Mouse (Mus musculus) limb, embryonic 11.5 days (tissue): Measurements from ENCODE around the gene Agpat4. TPM values are rescaled to one million over a fixed set of nuclear protein-coding genes. Genes with fewer than 3 reads are reported as not detected.

Experiments used
- ATAC-seq: fragments of 200-750 bp; cut with Nextera tagmentation; 2 replicates; pipeline ENCODE4 v1.8.0; 2017; ENCODE audit warnings: low read depth; ENCODE audit not compliant: insufficient number of reproducible peaks, low FRiP score, low TSS enrichment
- DNase-seq: peaks from one replicate; pipeline ENCODE4 v3.0.0-alpha.2; 2015; ENCODE audit warnings: low spot score
- H3K27ac ChIP-seq: fragments of 300-500 bp; sonication (generic); replicated peaks from 2 replicates; pipeline ENCODE4 v1.5.1; 2014; ENCODE audit warnings: low read depth, mild to moderate bottlenecking, low read length
- H3K27me3 ChIP-seq: fragments of 300-500 bp; sonication (generic); 2 replicates; pipeline ENCODE4 v1.6.1; 2014; ENCODE audit warnings: mild to moderate bottlenecking, low read length, mixed read lengths; ENCODE audit not compliant: control insufficient read depth, insufficient read depth
- H3K36me3 ChIP-seq: fragments of 300-500 bp; sonication (generic); 2 replicates; pipeline ENCODE4 v1.6.1; 2014; ENCODE audit warnings: mild to moderate bottlenecking, low read length, moderate library complexity, mixed read lengths; ENCODE audit not compliant: control insufficient read depth, insufficient read depth
- H3K4me1 ChIP-seq: fragments of 300-500 bp; sonication (generic); 2 replicates; pipeline ENCODE4 v1.6.1; 2014; ENCODE audit warnings: low read length, mixed read lengths; ENCODE audit not compliant: control insufficient read depth, insufficient read depth
- H3K4me2 ChIP-seq: fragments of 300-500 bp; sonication (generic); 2 replicates; pipeline ENCODE4 v1.6.1; 2014; ENCODE audit warnings: low read depth, mild to moderate bottlenecking, moderate library complexity; ENCODE audit not compliant: severe bottlenecking
- H3K4me3 ChIP-seq: fragments of 300-500 bp; sonication (generic); 2 replicates; pipeline ENCODE4 v1.5.1; 2014; ENCODE audit warnings: low read depth, low read length
- H3K9ac ChIP-seq: fragments of 300-500 bp; sonication (generic); 2 replicates; pipeline ENCODE4 v1.6.1; 2014; ENCODE audit warnings: mild to moderate bottlenecking, low read length
- H3K9me3 ChIP-seq: fragments of 300-500 bp; sonication (generic); 2 replicates; pipeline ENCODE4 v1.6.1; 2016; ENCODE audit warnings: low read length; ENCODE audit not compliant: control insufficient read depth
- WGBS: fragments of 180-500 bp; shearing (Covaris S2); extraction: QIAGEN DNeasy Blood & Tissue Kit; methylation state at CpG from one replicate; pipeline ENCODE4 v1.1.7; 2014; 5-methylcytosine and 5-hydroxymethylcytosine counted together
- polyA plus RNA-seq: library from polyadenylated mRNA; unstranded; fragments of >200 nt; fragmentation: Nextera tagmentation; extraction: Ambion mirVana; gene quantifications from 2 replicates; pipeline ENCODE4 v1.2.1, GENCODE M21; 2014

Gene Agpat4
- polyA plus RNA-seq, 1 experiment from 2014 or later, result 25.5 TPM

GRCm38 (mm10) chr17:12131171-12131570 lies 12.7 kb downstream of the Agpat4 start:
- no peaks in the 10 kb centered on the region for H3K9me3 ChIP-seq

GRCm38 (mm10) chr17:12131581-12131980 lies 13.1 kb downstream of the Agpat4 start:
- Histone ChIP-seq H3K4me2 (no peak overlapping the region), H3K4me3 (no peak overlapping the region), H3K9me3 (no peaks in the 10 kb centered on the region), H3K27me3 (no peaks in the 10 kb centered on the region), H3K27ac (no peak overlapping the region), H3K9ac (no peak overlapping the region), H3K4me1 (no peaks in the 10 kb centered on the region), H3K36me3 (peaks cover 2% of the 10 kb centered on the region; the same call in 1 of the 2 replicates)
- no peak for DNase-seq
- WGBS, result 95% methylated on average over 7 of the region's 7 CpGs
- ATAC-seq, result no peak

More at GRCm38 (mm10) chr17:12131171-12131570, 12.7 kb downstream of the Agpat4 start:
- no peaks in the 10 kb centered on the region for H3K4me1 ChIP-seq
- H3K4me3 ChIP-seq, result no peak overlapping the region
- no peak overlapping the region for H3K4me2 ChIP-seq
- ATAC-seq (no peak), DNase-seq (no peak)
- 92% methylated on average over 5 of the region's 5 CpGs for WGBS
- H3K36me3 ChIP-seq, result peaks cover 2% of the 10 kb centered on the region; the same call in 1 of the 2 replicates
- H3K27ac ChIP-seq, result no peak overlapping the region
- no peak overlapping the region for H3K9ac ChIP-seq
- no peaks in the 10 kb centered on the region for H3K27me3 ChIP-seq

- ATAC-seq, result no peak
- no peak overlapping the region for H3K4me2 ChIP-seq
These were observed 14.4 kb downstream of the Agpat4 start for GRCm38 (mm10) chr17:12132904-12133303.

GRCm38 (mm10) chr17:12133985-12134384 lies 15.5 kb downstream of the Agpat4 start:
- H3K36me3 ChIP-seq, result peaks cover 2% of the 10 kb centered on the region; the same call in 1 of the 2 replicates

More at GRCm38 (mm10) chr17:12132904-12133303, 14.4 kb downstream of the Agpat4 start:
- Histone ChIP-seq H3K4me3 (no peak overlapping the region), H3K36me3 (peaks cover 2% of the 10 kb centered on the region; the same call in 1 of the 2 replicates), H3K27ac (no peak overlapping the region), H3K27me3 (no peaks in the 10 kb centered on the region), H3K9ac (no peak overlapping the region), H3K4me1 (no peaks in the 10 kb centered on the region), H3K9me3 (no peaks in the 10 kb centered on the region)
- no peak for DNase-seq
- WGBS, result 96% methylated on average over 3 of the region's 3 CpGs

GRCm38 (mm10) chr17:12134975-12135633 lies 16.6 kb downstream of the Agpat4 start:
- no peaks in the 10 kb centered on the region for H3K4me1 ChIP-seq
- H3K4me2 ChIP-seq, result no peak overlapping the region
- H3K36me3 ChIP-seq, result peaks cover 4% of the 10 kb centered on the region; the same call in 1 of the 2 replicates
- no peaks in the 10 kb centered on the region for H3K9me3 ChIP-seq
- H3K4me3 ChIP-seq, result no peak overlapping the region
- ATAC-seq (no peak), DNase-seq (no peak)
- 96% methylated on average over 12 of the region's 12 CpGs for WGBS
- H3K27ac ChIP-seq, result no peak overlapping the region
- H3K27me3 ChIP-seq, result no peaks in the 10 kb centered on the region
- no peak overlapping the region for H3K9ac ChIP-seq

More at GRCm38 (mm10) chr17:12133985-12134384, 15.5 kb downstream of the Agpat4 start:
- H3K4me2 ChIP-seq, result no peak overlapping the region
- no peaks in the 10 kb centered on the region for H3K9me3 ChIP-seq
- no peak overlapping the region for H3K4me3 ChIP-seq
- ATAC-seq (no peak), DNase-seq (no peak)
- H3K4me1 ChIP-seq, result no peaks in the 10 kb centered on the region
- no peaks in the 10 kb centered on the region for H3K27me3 ChIP-seq
- H3K27ac ChIP-seq, result no peak overlapping the region
- H3K9ac ChIP-seq, result no peak overlapping the region
- 95% methylated on average over 8 of the region's 8 CpGs for WGBS

- no peak overlapping the region for H3K9ac ChIP-seq
- no peaks in the 10 kb centered on the region for H3K27me3 ChIP-seq
- no peak for DNase-seq
- no peak overlapping the region for H3K4me3 ChIP-seq
- ATAC-seq, result no peak
- no peak overlapping the region for H3K27ac ChIP-seq
- 94% methylated on average over 6 of the region's 6 CpGs for WGBS
- H3K4me1 ChIP-seq, result no peaks in the 10 kb centered on the region
- H3K9me3 ChIP-seq, result no peaks in the 10 kb centered on the region
- no peak overlapping the region for H3K4me2 ChIP-seq
- peaks cover 4% of the 10 kb centered on the region; the same call in 1 of the 2 replicates for H3K36me3 ChIP-seq
These were observed 19.9 kb downstream of the Agpat4 start for GRCm38 (mm10) chr17:12138355-12138754.

- Histone ChIP-seq H3K27me3 (no peaks in the 10 kb centered on the region), H3K9ac (no peak overlapping the region), H3K4me1 (no peaks in the 10 kb centered on the region), H3K27ac (no peak overlapping the region), H3K9me3 (no peaks in the 10 kb centered on the region), H3K4me3 (no peak overlapping the region), H3K4me2 (no peak overlapping the region), H3K36me3 (0 out of 2 replicates have a peak, but pooled peaks cover 2% of the 10 kb centered on the region)
- DNase-seq, result no peak
- no peak for ATAC-seq
- WGBS, result 95% methylated on average over 5 of the region's 5 CpGs
These were observed 25.5 kb downstream of the Agpat4 start for GRCm38 (mm10) chr17:12143948-12144364.

GRCm38 (mm10) chr17:12146132-12146681 lies 27.7 kb downstream of the Agpat4 start:
- H3K9ac ChIP-seq, result no peak overlapping the region
- H3K4me3 ChIP-seq, result no peak overlapping the region
- H3K9me3 ChIP-seq, result no peaks in the 10 kb centered on the region
- H3K27me3 ChIP-seq, result no peaks in the 10 kb centered on the region
- no peaks in the 10 kb centered on the region for H3K36me3 ChIP-seq
- H3K4me2 ChIP-seq, result no peak overlapping the region
- H3K4me1 ChIP-seq, result no peaks in the 10 kb centered on the region
- WGBS, result 85% methylated on average over 5 of the region's 5 CpGs
- no peak overlapping the region for H3K27ac ChIP-seq
- DNase-seq (no peak), ATAC-seq (no peak)
